Mouse (Mus musculus) spleen, postnatal 14 days (tissue): ENCODE data around the gene Ranbp1.
"Not testable (repeated sequence)": the region's sequence is repeated elsewhere in the genome, so short reads cannot be mapped to it uniquely, and the experiment has no call there.

ENCODE experiments used
- DNase-seq, 2 experiments: peaks; one replicate each; pipeline ENCODE4 v3.0.0; 2021 to 2022; ENCODE audit warnings: low spot score in 2 of 2

Gene Ranbp1

GRCm38 (mm10) chr16:18248433-18249363 lies at the start of gene Ranbp1, which contains the start of gene Trmt2a:
TSS of gene Ranbp1 (minus strand) at chr16:18248732.
TSS of gene Trmt2a (plus strand) at chr16:18248679.
- DNase-seq = peak; percentile 96 to 98

- not testable (repeated sequence) for DNase-seq
These were observed 41.1 kb upstream of the Ranbp1 start for GRCm38 (mm10) chr16:18289614-18290013.

GRCm38 (mm10) chr16:18289067-18289588 lies 40.6 kb upstream of the Ranbp1 start, which contains the start of gene Dgcr8:
TSS of gene Dgcr8 (minus strand) at chr16:18289246.
- peak; percentile 96 to 97 for DNase-seq

GRCm38 (mm10) chr16:18288581-18289061 lies 40.1 kb upstream of the Ranbp1 start:
- peak in 1 of 2 experiments; percentile 74 for DNase-seq

GRCm38 (mm10) chr16:18288166-18288565 lies 39.6 kb upstream of the Ranbp1 start:
- no peak for DNase-seq

- DNase-seq = no peak
These were observed 26.6 kb upstream of the Ranbp1 start for GRCm38 (mm10) chr16:18275166-18275565.

GRCm38 (mm10) chr16:18268182-18268581 lies 19.6 kb upstream of the Ranbp1 start:
- DNase-seq = no peak

GRCm38 (mm10) chr16:18265024-18265423 lies 16.5 kb upstream of the Ranbp1 start:
- DNase-seq = no peak

- no peak for DNase-seq
These were observed 9.7 kb upstream of the Ranbp1 start, which contains the start of gene Gm49776 for GRCm38 (mm10) chr16:18258221-18258620. TSS of gene Gm49776 (minus strand) at chr16:18258321.

GRCm38 (mm10) chr16:18253866-18254265 lies 5.3 kb upstream of the Ranbp1 start:
- no peak for DNase-seq

GRCm38 (mm10) chr16:18252736-18253135 lies 4.2 kb upstream of the Ranbp1 start:
- no peak for DNase-seq

GRCm38 (mm10) chr16:18250828-18251790 lies 2.6 kb upstream of the Ranbp1 start:
- DNase-seq = no peak

- no peak for DNase-seq
These were observed 1.7 kb upstream of the Ranbp1 start for GRCm38 (mm10) chr16:18250231-18250630.

- peak; percentile 44 to 49 for DNase-seq
These were observed 934 bp upstream of the Ranbp1 start for GRCm38 (mm10) chr16:18249364-18249967.

- no peak for DNase-seq
These were observed 772 bp downstream of the Ranbp1 start for GRCm38 (mm10) chr16:18247521-18248399.

GRCm38 (mm10) chr16:18241581-18241980 lies 7.0 kb downstream of the Ranbp1 start:
- no peak for DNase-seq

- DNase-seq = no peak
These were observed 11.6 kb downstream of the Ranbp1 start for GRCm38 (mm10) chr16:18236676-18237501.

GRCm38 (mm10) chr16:18235389-18236065 lies 13.0 kb downstream of the Ranbp1 start:
- DNase-seq = no peak
